Mouse (Mus musculus): ENCODE results near the gene Unc13b. TPM values are rescaled to one million over a fixed set of nuclear protein-coding genes. Genes with fewer than 3 reads are reported as not detected.

The Unc13b gene
- polyA plus RNA-seq, 1 experiment from 2014 or later: 2.9 TPM

DNA sequence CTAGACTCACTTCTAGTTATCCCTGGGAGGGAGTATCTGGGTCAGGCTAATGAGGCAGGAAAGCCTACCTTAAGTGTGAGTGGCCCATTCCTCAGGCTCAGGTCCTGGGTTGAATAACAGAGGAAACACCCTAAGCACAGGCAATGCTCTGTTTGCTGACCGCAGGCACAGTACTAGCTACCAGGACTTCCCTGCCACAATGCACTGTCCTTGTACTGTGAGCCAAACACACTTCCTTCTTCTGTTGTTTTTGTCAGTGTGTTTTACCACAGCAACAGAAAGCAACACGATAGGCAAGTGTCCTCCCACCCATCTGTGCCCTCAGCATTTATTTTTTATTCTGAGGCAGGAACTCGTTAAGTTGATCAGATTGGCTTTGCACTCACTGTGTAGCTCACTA, 228.6 kb downstream of the Unc13b start:
- H3K4me1 ChIP-seq: no peaks in the 10 kb centered on the region
- WGBS: 55% methylated on average over 3 of the region's 3 CpGs
- ATAC-seq (ENCODE audit: insufficient number of reproducible peaks, low FRiP score, low TSS enrichment, low read depth): no peak
- no peaks in the 10 kb centered on the region for H3K9me3 ChIP-seq
- H3K27ac ChIP-seq: no peak overlapping the region
- no peak overlapping the region for H3K4me2 ChIP-seq
- no peaks in the 10 kb centered on the region for H3K36me3 ChIP-seq
- no peaks in the 10 kb centered on the region for H3K27me3 ChIP-seq
- H3K4me3 ChIP-seq: no peak overlapping the region
- no peak overlapping the region for H3K9ac ChIP-seq

DNA sequence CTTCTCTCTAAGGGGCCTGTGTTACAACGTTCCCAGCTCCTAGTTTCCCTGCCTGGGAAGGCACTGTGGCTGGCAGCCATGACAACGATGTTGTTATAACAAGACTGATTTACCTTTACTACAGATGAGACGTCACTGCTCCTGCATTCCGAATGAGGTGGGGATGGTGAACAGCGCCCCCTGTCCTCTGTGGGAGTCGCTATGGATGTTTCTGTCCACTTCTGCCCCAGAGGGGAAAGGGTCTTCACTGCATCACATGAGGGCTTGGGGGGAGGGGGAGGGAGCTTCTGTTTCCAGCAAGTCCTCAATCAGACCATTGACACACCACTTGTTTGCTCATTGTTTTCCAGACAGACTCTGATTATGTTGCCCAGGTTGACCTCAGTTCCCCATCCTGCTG, 235.2 kb downstream of the Unc13b start:
- Histone ChIP-seq H3K4me2 (no peak overlapping the region), H3K27me3 (no peaks in the 10 kb centered on the region), H3K36me3 (no peaks in the 10 kb centered on the region), H3K9ac (no peak overlapping the region), H3K9me3 (no peaks in the 10 kb centered on the region), H3K4me3 (no peak overlapping the region), H3K4me1 (no peaks in the 10 kb centered on the region), H3K27ac (no peak overlapping the region)
- WGBS: 32% methylated on average over 6 of the region's 6 CpGs
- ATAC-seq (ENCODE audit: insufficient number of reproducible peaks, low FRiP score, low TSS enrichment, low read depth): no peak

DNA sequence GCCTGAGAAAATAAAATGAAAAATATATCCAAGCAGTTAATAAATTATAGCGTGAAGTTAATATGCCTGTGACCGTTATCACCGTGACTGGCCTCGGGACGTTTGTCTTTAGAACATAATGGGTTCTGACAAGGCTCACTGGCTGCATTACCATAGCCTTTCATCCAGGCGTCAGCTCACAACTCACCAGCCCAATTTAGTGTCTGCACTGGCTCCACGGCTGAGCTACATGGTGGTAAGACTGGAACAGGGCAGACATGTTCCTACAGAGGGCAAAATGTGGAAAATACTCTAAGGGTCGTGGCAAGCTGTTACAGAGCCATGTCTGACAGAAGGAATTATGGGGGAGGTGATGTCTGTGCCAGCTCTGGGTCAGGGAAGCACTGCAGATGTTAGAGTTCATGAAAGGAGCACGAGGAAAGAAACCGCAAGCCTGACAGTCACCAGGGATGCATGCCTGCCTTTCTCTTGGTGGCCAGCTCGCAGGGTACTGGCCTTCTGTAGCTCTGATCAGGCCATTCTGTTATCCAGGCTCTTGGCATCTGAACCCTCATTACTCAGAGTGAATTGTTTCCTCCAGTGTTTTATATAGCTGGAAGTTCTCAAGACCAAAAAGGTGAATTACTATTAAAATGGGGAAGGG, 251.1 kb downstream of the Unc13b start:
- Histone ChIP-seq H3K9ac (no peak overlapping the region), H3K27me3 (no peaks in the 10 kb centered on the region), H3K27ac (no peak overlapping the region), H3K4me2 (no peak overlapping the region), H3K4me3 (no peak overlapping the region), H3K36me3 (no peaks in the 10 kb centered on the region), H3K9me3 (no peaks in the 10 kb centered on the region), H3K4me1 (no peaks in the 10 kb centered on the region)
- WGBS: 32% methylated on average over 11 of the region's 11 CpGs
- no peak for ATAC-seq (ENCODE audit: insufficient number of reproducible peaks, low FRiP score, low TSS enrichment, low read depth)

Other genes with a start within 250 kb of the Unc13b start
- gene Fam205a1, start 205.1 kb upstream of the Unc13b start, polyA plus RNA-seq (2015; fragmentation: Nextera tagmentation; extraction: Ambion mirVana): not detected in 2 replicates
- gene Gm12394, start 202.2 kb upstream of the Unc13b start, polyA plus RNA-seq (2015; fragmentation: Nextera tagmentation; extraction: Ambion mirVana): not detected in 2 replicates
- 0.38 TPM in 1 of 2 replicates, not detected in the other for gene Fam205c, start 184.7 kb upstream of the Unc13b start, polyA plus RNA-seq (2015; fragmentation: Nextera tagmentation; extraction: Ambion mirVana)
- 2.0 and 2.2 TPM in 2 replicates for gene Phf24, start 142.3 kb upstream of the Unc13b start, polyA plus RNA-seq (2015; fragmentation: Nextera tagmentation; extraction: Ambion mirVana)
- gene Dnajb5, start 109.1 kb upstream of the Unc13b start, polyA plus RNA-seq (2015; fragmentation: Nextera tagmentation; extraction: Ambion mirVana): 11.2 and 13.5 TPM in 2 replicates
- 0.42 and 0.55 TPM in 2 replicates for gene 1700022I11Rik, start 89.3 kb upstream of the Unc13b start, polyA plus RNA-seq (2015; fragmentation: Nextera tagmentation; extraction: Ambion mirVana)
- gene Vcp, start 58.4 kb upstream of the Unc13b start, polyA plus RNA-seq (2015; fragmentation: Nextera tagmentation; extraction: Ambion mirVana): 505 and 519 TPM in 2 replicates
- 20.7 and 26.1 TPM in 2 replicates for gene Fancg, start 48.4 kb upstream of the Unc13b start, polyA plus RNA-seq (2015; fragmentation: Nextera tagmentation; extraction: Ambion mirVana)
- gene Pigo, start 33.1 kb upstream of the Unc13b start, polyA plus RNA-seq (2015; fragmentation: Nextera tagmentation; extraction: Ambion mirVana): 22.7 and 23.1 TPM in 2 replicates
- 286 and 303 TPM in 2 replicates for gene Stoml2, start 27.2 kb upstream of the Unc13b start, polyA plus RNA-seq (2015; fragmentation: Nextera tagmentation; extraction: Ambion mirVana)
- gene Fam214b, start 12.7 kb upstream of the Unc13b start, polyA plus RNA-seq (2015; fragmentation: Nextera tagmentation; extraction: Ambion mirVana): 14.4 and 14.9 TPM in 2 replicates
- gene Atp8b5, start 208.2 kb downstream of the Unc13b start, polyA plus RNA-seq (2015; fragmentation: Nextera tagmentation; extraction: Ambion mirVana): 0.40 and 0.47 TPM in 2 replicates

Measured in limb, embryonic 15.5 days (tissue).